Mouse (Mus musculus) liver, postnatal 0 days (tissue): ENCODE results near the gene Dkk3. TPM values are rescaled to one million over a fixed set of nuclear protein-coding genes. Genes with fewer than 3 reads are reported as not detected.

Experiments
- ATAC-seq: fragments of 200-750 bp; cut with Nextera tagmentation; 2 replicates; pipeline ENCODE4 v1.8.0; 2017; ENCODE audit warnings: mild to moderate bottlenecking, moderate library complexity
- DNase-seq: peaks from one replicate; pipeline ENCODE4 v3.0.0-alpha.2; 2016
- H3K27ac ChIP-seq: fragments of 300-500 bp; sonication (generic); 2 replicates; pipeline ENCODE4 v1.5.1; 2014; ENCODE audit warnings: antibody characterized with exemption, moderate library complexity, mild to moderate bottlenecking, low read depth
- H3K27me3 ChIP-seq: fragments of 300-500 bp; sonication (generic); 2 replicates; pipeline ENCODE4 v1.6.1; 2014; ENCODE audit warnings: low read length, control low read depth, mixed read lengths; ENCODE audit not compliant: insufficient read depth
- H3K36me3 ChIP-seq: fragments of 300-500 bp; sonication (generic); replicated peaks from 2 replicates; pipeline ENCODE4 v1.6.1; 2014; ENCODE audit warnings: mild to moderate bottlenecking, control low read depth, low read length, moderate library complexity, mixed read lengths; ENCODE audit not compliant: insufficient read depth
- H3K4me1 ChIP-seq: fragments of 300-500 bp; sonication (generic); 2 replicates; pipeline ENCODE4 v1.6.1; 2014; ENCODE audit warnings: antibody characterized with exemption, mild to moderate bottlenecking, control low read depth; ENCODE audit not compliant: insufficient read depth
- H3K4me2 ChIP-seq: fragments of 300-500 bp; sonication (generic); 2 replicates; pipeline ENCODE4 v1.6.1; 2014; ENCODE audit warnings: low read depth, mild to moderate bottlenecking, low read length, moderate library complexity, mixed read lengths
- H3K4me3 ChIP-seq: fragments of 300-500 bp; sonication (generic); 2 replicates; pipeline ENCODE4 v1.5.1; 2014; ENCODE audit warnings: low read depth, low read length
- H3K9ac ChIP-seq: fragments of 300-500 bp; sonication (generic); replicated peaks from 2 replicates; pipeline ENCODE4 v1.6.1; 2014; ENCODE audit warnings: mild to moderate bottlenecking, moderate library complexity
- H3K9me3 ChIP-seq: fragments of 300-500 bp; sonication (generic); 2 replicates; pipeline ENCODE4 v1.6.1; 2016; ENCODE audit warnings: mild to moderate bottlenecking, control low read depth, low read length, mixed read lengths
- CTCF ChIP-seq: sonication (generic); IDR thresholded peaks from 2 replicates; pipeline ENCODE4 v1.5.1; 2016; ENCODE audit warnings: antibody characterized with exemption, low read depth
- EP300 ChIP-seq: IDR thresholded peaks from 2 replicates; pipeline ENCODE4 v1.6.1; 2016; ENCODE audit warnings: antibody characterized with exemption, low read depth, mild to moderate bottlenecking
- WGBS: fragments of 180-500 bp; shearing (Covaris S2); extraction: QIAGEN DNeasy Blood & Tissue Kit; methylation state at CpG from one replicate; pipeline ENCODE4 v1.1.7; 2014; ENCODE audit not compliant: insufficient replicate concordance; 5-methylcytosine and 5-hydroxymethylcytosine counted together
- polyA plus RNA-seq: library from polyadenylated mRNA; unstranded; fragments of >200 nt; fragmentation: Nextera tagmentation; extraction: Ambion mirVana; gene quantifications from 2 replicates; pipeline ENCODE4 v1.2.1, GENCODE M21; 2015

Gene Dkk3
- polyA plus RNA-seq, 1 experiment from 2014 or later = 1.7 TPM

DNA sequence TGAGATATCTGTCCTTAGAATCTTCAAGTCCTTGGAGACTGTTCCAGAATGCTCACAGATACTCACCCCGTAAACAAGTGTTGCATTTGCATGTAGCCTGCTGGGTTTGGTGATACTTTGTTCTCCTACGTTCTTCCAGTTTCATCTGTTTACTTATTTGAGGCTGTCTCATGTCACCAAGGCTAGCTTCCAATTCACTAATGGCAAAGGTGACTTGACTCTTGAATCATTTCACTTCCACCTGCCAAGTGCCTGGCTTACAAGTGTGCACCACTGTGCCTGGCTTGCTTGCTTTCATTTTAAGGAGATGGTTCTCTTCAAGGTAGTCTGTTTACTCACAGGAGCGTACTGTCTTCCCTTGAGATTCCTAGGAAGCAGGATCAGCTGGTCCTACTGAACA is 5.6 kb upstream of the Dkk3 start:
- H3K36me3 ChIP-seq = no peaks in the 10 kb centered on the region
- DNase-seq = no peak
- H3K4me2 ChIP-seq = no peak overlapping the region
- no peak for TF ChIP-seq CTCF
- TF ChIP-seq EP300 = no peak
- no peak for ATAC-seq
- H3K4me1 ChIP-seq = no peaks in the 10 kb centered on the region
- no peaks in the 10 kb centered on the region for H3K27me3 ChIP-seq
- H3K9ac ChIP-seq = no peak overlapping the region
- no peak overlapping the region for H3K27ac ChIP-seq
- no peaks in the 10 kb centered on the region for H3K9me3 ChIP-seq
- 65% methylated on average over 3 of the region's 3 CpGs for WGBS
- H3K4me3 ChIP-seq = no peak overlapping the region

DNA sequence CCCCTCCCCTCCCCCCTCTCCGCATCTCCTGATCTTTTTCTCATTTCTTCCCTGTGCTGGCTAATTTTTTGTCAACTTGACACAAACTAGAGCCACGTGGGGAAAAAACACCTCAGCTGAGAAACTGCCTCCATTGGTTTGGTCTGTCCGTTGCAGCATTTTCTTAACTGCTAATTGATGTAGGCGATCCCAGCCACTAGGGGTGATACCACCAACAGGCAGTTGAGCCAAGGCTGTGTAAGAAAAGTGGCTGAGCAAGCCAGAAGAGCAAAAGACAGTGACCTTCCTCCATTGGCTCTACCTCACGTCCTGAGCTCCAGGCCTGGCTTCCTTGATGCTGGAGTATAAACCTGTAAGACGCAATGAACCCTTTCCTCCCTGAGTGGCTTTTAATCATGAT is 978 bp upstream of the Dkk3 start:
- 38% methylated on average over 5 of the region's 6 CpGs for WGBS
- Histone ChIP-seq H3K27me3 (peaks cover 12% of the 10 kb centered on the region; the same call in 1 of the 2 replicates), H3K27ac (no peak overlapping the region), H3K4me1 (peaks cover 5% of the 10 kb centered on the region; the same call in 1 of the 2 replicates), H3K36me3 (no peaks in the 10 kb centered on the region), H3K4me2 (no peak overlapping the region), H3K9ac (no peak overlapping the region), H3K4me3 (no peak overlapping the region), H3K9me3 (no peaks in the 10 kb centered on the region)
- DNase-seq = no peak
- TF ChIP-seq CTCF (0 out of 2 replicates have a peak, but pooled peaks have one; percentile 25), EP300 (no peak)
- no peak for ATAC-seq

DNA sequence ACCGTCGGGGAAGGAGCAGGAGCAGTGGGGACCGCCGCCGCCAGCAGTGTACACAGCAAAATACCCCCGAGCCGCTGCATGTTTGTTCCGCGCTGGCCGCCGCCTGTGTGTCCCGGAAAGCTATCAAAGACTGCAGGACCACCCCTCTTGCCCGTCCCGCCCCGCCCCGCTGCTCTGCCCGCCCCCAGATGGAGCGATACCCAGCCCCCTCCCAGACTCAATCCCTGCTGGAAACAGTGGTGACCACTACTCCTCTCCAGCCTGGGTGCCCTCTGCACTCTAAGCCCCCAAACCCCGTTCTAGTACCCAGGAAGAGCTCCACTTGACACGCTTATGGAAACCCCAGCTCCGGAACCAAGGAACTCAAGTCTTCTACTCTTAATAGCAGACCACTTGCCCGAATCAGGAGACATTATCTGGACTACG is 528 bp downstream of the Dkk3 start:
- Histone ChIP-seq H3K4me3 (peak overlapping the region; percentile 38), H3K36me3 (no peaks in the 10 kb centered on the region), H3K4me2 (peak overlapping the region; percentile 68), H3K27me3 (peaks cover 12% of the 10 kb centered on the region; the same call in 1 of the 2 replicates), H3K9me3 (no peaks in the 10 kb centered on the region), H3K4me1 (peaks cover 5% of the 10 kb centered on the region; the same call in 1 of the 2 replicates), H3K27ac (no peak overlapping the region), H3K9ac (peak overlapping the region; percentile 11; the same call in 1 of the 2 replicates)
- ATAC-seq = no peak
- WGBS = 8% methylated on average over 20 of the region's 23 CpGs
- TF ChIP-seq CTCF (no peak), EP300 (no peak)
- DNase-seq = peak; percentile 23

DNA sequence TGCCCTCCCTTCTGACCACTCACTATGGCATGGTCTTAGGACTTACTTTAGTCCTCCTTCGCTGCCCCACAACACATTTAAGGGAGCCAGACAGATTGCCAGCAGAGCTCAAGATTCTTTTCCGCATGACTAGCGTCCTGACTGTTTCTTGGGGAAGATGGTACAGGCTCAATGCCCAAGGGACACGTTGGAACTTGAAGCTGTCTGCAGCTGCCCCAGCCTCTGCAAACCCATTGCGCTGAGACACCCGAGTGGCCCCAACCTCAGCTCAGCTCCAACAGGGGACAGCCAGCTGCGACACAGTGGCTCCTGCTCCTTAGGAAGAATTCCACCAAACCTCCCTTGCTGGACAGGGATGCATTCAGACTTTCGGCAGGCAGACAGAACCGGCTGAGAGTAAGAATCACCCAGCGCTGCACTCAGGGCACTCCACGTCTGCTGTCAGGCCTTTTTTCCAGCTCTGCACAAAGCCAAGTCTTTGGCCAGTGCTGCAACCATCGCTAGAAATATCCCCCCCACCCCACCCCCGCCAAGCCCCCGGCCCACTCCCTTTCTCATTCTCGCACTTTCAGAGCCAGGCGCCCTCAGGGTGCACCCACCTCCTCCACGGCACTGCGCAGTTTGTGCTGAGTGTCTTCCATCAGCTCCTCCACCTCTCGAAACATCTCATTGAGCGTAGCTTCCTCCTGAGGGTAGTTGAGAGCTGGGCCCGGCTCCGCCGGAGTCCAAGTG is 1.1 kb downstream of the Dkk3 start:
- H3K9ac ChIP-seq = 0 out of 2 replicates have a peak overlapping the region, but pooled peaks have one; percentile 11
- ATAC-seq = no peak

DNA sequence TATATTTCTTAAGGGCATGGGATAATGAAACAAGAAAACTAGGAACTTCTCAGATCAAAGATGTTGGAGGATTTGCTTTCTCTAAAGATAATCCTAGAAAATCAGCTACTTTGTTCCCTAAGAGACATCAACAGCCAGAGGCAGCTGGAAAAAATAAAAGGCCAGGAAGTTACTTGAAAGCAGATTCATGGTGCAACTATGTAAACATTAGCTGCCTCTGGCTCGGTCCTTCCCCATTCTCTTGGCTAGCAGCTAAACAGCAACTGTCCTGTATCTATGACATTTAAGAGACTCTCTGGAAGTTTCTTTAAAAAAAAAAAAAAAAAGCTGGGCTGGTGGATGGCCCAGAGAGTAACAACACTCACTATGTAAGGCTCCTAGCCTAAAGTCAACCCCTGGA is 3.7 kb downstream of the Dkk3 start:
- ATAC-seq (no peak), DNase-seq (no peak)
- Histone ChIP-seq H3K4me2 (no peak overlapping the region), H3K27ac (no peak overlapping the region), H3K9me3 (no peaks in the 10 kb centered on the region), H3K9ac (no peak overlapping the region), H3K4me3 (no peak overlapping the region), H3K27me3 (peaks cover 12% of the 10 kb centered on the region; the same call in 1 of the 2 replicates), H3K36me3 (no peaks in the 10 kb centered on the region), H3K4me1 (peaks cover 5% of the 10 kb centered on the region; the same call in 1 of the 2 replicates)
- no peak for TF ChIP-seq EP300
- TF ChIP-seq CTCF = no peak
- WGBS = 20% methylated on average over 1 of the region's 1 CpGs

More for the DNA sequence above, 1.1 kb downstream of the Dkk3 start:
- no peak overlapping the region for H3K27ac ChIP-seq
- H3K4me2 ChIP-seq = peak overlapping the region; percentile 68
- peaks cover 12% of the 10 kb centered on the region; the same call in 1 of the 2 replicates for H3K27me3 ChIP-seq
- H3K36me3 ChIP-seq = no peaks in the 10 kb centered on the region
- DNase-seq = peak; percentile 26
- no peaks in the 10 kb centered on the region for H3K9me3 ChIP-seq
- TF ChIP-seq CTCF (no peak), EP300 (no peak)
- peaks cover 5% of the 10 kb centered on the region; the same call in 1 of the 2 replicates for H3K4me1 ChIP-seq
- 16% methylated on average over 23 of the region's 23 CpGs for WGBS
- peak overlapping the region; percentile 38 for H3K4me3 ChIP-seq

DNA sequence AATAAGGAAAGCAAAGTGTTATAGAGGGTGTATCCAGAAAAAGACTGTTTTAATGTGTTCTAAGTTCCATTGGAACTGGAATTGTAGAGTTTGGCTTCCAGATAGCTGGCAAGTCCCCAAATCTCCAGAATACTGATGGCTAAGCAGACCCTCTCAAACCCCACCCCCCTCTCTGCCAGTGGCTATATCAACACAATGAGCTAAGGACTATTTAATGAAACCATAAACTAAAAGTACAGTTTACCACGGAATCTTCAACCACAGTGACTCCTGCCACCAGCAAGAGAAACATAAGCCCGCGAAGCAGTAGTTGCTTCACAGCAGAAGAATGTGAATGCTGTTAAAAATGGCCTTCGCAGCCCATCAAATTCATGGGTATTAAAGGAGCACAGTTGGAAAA is 4.4 kb downstream of the Dkk3 start:
- TF ChIP-seq CTCF = no peak
- TF ChIP-seq EP300 = no peak
- H3K9ac ChIP-seq = no peak overlapping the region
- 66% methylated on average over 4 of the region's 4 CpGs for WGBS
- no peak overlapping the region for H3K4me2 ChIP-seq
- no peak for ATAC-seq
- peaks cover 12% of the 10 kb centered on the region; the same call in 1 of the 2 replicates for H3K27me3 ChIP-seq
- no peaks in the 10 kb centered on the region for H3K36me3 ChIP-seq
- H3K9me3 ChIP-seq = no peaks in the 10 kb centered on the region
- peaks cover 5% of the 10 kb centered on the region; the same call in 1 of the 2 replicates for H3K4me1 ChIP-seq
- H3K4me3 ChIP-seq = no peak overlapping the region
- no peak overlapping the region for H3K27ac ChIP-seq
- no peak for DNase-seq
